Mouse (Mus musculus) small intestine, adult 2 months (tissue): ENCODE data around the gene Ipo5.

Experiments
- CTCF ChIP-seq: fragments of 200-500 bp; IDR thresholded peaks from 2 replicates; pipeline ENCODE4 v1.5.1; 2012; ENCODE audit warnings: low read depth, mild to moderate bottlenecking, control low read depth, inconsistent platforms, low read length, moderate library complexity, mixed read lengths; ENCODE audit not compliant: insufficient replicate concordance, insufficient read length; ENCODE audit errors: extremely low read depth
- POLR2A ChIP-seq: fragments of 200-500 bp; IDR thresholded peaks from 2 replicates; pipeline ENCODE4 v1.6.1; 2012; ENCODE audit warnings: low read depth, mild to moderate bottlenecking, control low read depth, inconsistent platforms, low read length, moderate library complexity

DNA sequence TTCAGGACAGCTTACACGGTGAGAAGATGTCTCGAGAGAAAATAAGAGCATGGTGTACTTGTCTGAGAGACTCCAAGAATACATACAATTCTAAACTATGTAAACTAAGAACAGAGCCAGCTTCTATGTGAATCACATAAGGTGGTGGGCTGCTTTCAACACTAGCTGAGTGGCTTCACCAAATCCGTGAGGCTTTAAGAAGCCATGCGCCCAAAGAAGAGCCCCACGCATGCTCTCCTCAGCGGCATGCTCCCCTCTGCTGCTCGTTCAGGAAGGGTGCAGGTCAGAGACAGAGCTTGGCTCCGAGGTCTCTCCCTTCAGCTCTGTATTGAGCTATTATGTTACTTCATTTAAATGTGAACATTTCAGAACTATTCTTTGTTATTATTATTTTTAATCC, 18.7 kb upstream of the Ipo5 start:
- TF ChIP-seq CTCF (no peak), POLR2A (no peak)
